Mouse (Mus musculus): ENCODE results near the gene Cetn3. TPM values are rescaled to one million over a fixed set of nuclear protein-coding genes. Genes with fewer than 3 reads are reported as not detected.

The Cetn3 gene
- polyA plus RNA-seq (2015; fragmentation: Nextera tagmentation; extraction: Ambion mirVana): 208 and 211 TPM in 2 replicates

GRCm38 (mm10) chr13:81782971-81783404, at the start of gene Cetn3:
Gene Cetn3 (plus strand): TSS chr13:81783077.
- under 1% methylated on average over 29 of the region's 29 CpGs for WGBS
- peak; percentile 95 for ATAC-seq (replicated peaks; ENCODE audit: low FRiP score)

GRCm38 (mm10) chr13:81736606-81737005, 46.3 kb upstream of the Cetn3 start:
- Histone ChIP-seq H3K9ac (no peak overlapping the region), H3K36me3 (no peaks in the 10 kb centered on the region), H3K9me3 (replicated peaks) (no peaks in the 10 kb centered on the region), H3K4me2 (no peak overlapping the region), H3K4me1 (no peaks in the 10 kb centered on the region), H3K27me3 (no peaks in the 10 kb centered on the region), H3K4me3 (replicated peaks) (no peak overlapping the region), H3K27ac (no peak overlapping the region)
- no peak for ATAC-seq (replicated peaks; ENCODE audit: low FRiP score)
- WGBS: 89% methylated on average over 5 of the region's 5 CpGs

More at GRCm38 (mm10) chr13:81782971-81783404, at the start of gene Cetn3:
- no peaks in the 10 kb centered on the region for H3K27me3 ChIP-seq
- H3K27ac ChIP-seq: peak within 1 kb of the TSS; percentile 100
- H3K4me3 ChIP-seq (replicated peaks): peak within 1 kb of the TSS; percentile 84
- H3K9ac ChIP-seq: peak within 1 kb of the TSS; percentile 89
- H3K36me3 ChIP-seq: peaks cover 15% of the 10 kb centered on the region
- H3K9me3 ChIP-seq (replicated peaks): no peaks in the 10 kb centered on the region
- H3K4me1 ChIP-seq: peaks cover 22% of the 10 kb centered on the region
- H3K4me2 ChIP-seq: peak within 1 kb of the TSS; percentile 82

- WGBS: 59% methylated on average over 3 of the region's 3 CpGs
- Histone ChIP-seq H3K9me3 (replicated peaks) (no peaks in the 10 kb centered on the region), H3K4me2 (no peak overlapping the region), H3K9ac (no peak overlapping the region), H3K36me3 (no peaks in the 10 kb centered on the region), H3K4me3 (replicated peaks) (no peak overlapping the region), H3K4me1 (no peaks in the 10 kb centered on the region), H3K27me3 (no peaks in the 10 kb centered on the region), H3K27ac (no peak overlapping the region)
- peak; percentile 54; the same call in 1 of the 2 replicates for ATAC-seq (replicated peaks; ENCODE audit: low FRiP score)
These were observed 42.0 kb upstream of the Cetn3 start for GRCm38 (mm10) chr13:81740898-81741297.

GRCm38 (mm10) chr13:81743391-81744091, 39.3 kb upstream of the Cetn3 start:
- Histone ChIP-seq H3K4me2 (no peak overlapping the region), H3K9me3 (replicated peaks) (no peaks in the 10 kb centered on the region), H3K4me1 (no peaks in the 10 kb centered on the region), H3K9ac (no peak overlapping the region), H3K27ac (no peak overlapping the region), H3K27me3 (no peaks in the 10 kb centered on the region), H3K36me3 (no peaks in the 10 kb centered on the region), H3K4me3 (replicated peaks) (no peak overlapping the region)
- 0 out of 2 replicates have a peak, but pooled peaks have one; percentile 40 for ATAC-seq (replicated peaks; ENCODE audit: low FRiP score)
- WGBS: 41% methylated on average over 10 of the region's 10 CpGs

- Histone ChIP-seq H3K9ac (no peak overlapping the region), H3K36me3 (no peaks in the 10 kb centered on the region), H3K9me3 (replicated peaks) (no peaks in the 10 kb centered on the region), H3K4me2 (no peak overlapping the region), H3K27ac (no peak overlapping the region), H3K27me3 (no peaks in the 10 kb centered on the region), H3K4me3 (replicated peaks) (no peak overlapping the region), H3K4me1 (no peaks in the 10 kb centered on the region)
- 50% methylated on average over 2 of the region's 2 CpGs for WGBS
- no peak for ATAC-seq (replicated peaks; ENCODE audit: low FRiP score)
These were observed 38.8 kb upstream of the Cetn3 start for GRCm38 (mm10) chr13:81744092-81744396.

GRCm38 (mm10) chr13:81754878-81755277, 28.0 kb upstream of the Cetn3 start:
- no peak overlapping the region for H3K4me2 ChIP-seq
- no peak overlapping the region for H3K4me3 ChIP-seq (replicated peaks)
- no peaks in the 10 kb centered on the region for H3K4me1 ChIP-seq
- no peak overlapping the region for H3K27ac ChIP-seq
- no peaks in the 10 kb centered on the region for H3K36me3 ChIP-seq
- no peak for ATAC-seq (replicated peaks; ENCODE audit: low FRiP score)
- H3K9ac ChIP-seq: no peak overlapping the region
- no peaks in the 10 kb centered on the region for H3K27me3 ChIP-seq
- H3K9me3 ChIP-seq (replicated peaks): no peaks in the 10 kb centered on the region

- ATAC-seq (replicated peaks; ENCODE audit: low FRiP score): no peak
- 92% methylated on average over 1 of the region's 1 CpGs for WGBS
- no peaks in the 10 kb centered on the region for H3K36me3 ChIP-seq
- no peak overlapping the region for H3K9ac ChIP-seq
- H3K27me3 ChIP-seq: no peaks in the 10 kb centered on the region
- no peak overlapping the region for H3K27ac ChIP-seq
- H3K4me2 ChIP-seq: no peak overlapping the region
- no peaks in the 10 kb centered on the region for H3K9me3 ChIP-seq (replicated peaks)
- H3K4me1 ChIP-seq: no peaks in the 10 kb centered on the region
- no peak overlapping the region for H3K4me3 ChIP-seq (replicated peaks)
These were observed 27.6 kb upstream of the Cetn3 start for GRCm38 (mm10) chr13:81755324-81755723.

GRCm38 (mm10) chr13:81757058-81757660, 25.7 kb upstream of the Cetn3 start:
- H3K27me3 ChIP-seq: no peaks in the 10 kb centered on the region
- no peak overlapping the region for H3K4me3 ChIP-seq (replicated peaks)
- no peaks in the 10 kb centered on the region for H3K9me3 ChIP-seq (replicated peaks)
- H3K36me3 ChIP-seq: no peaks in the 10 kb centered on the region
- no peak overlapping the region for H3K4me2 ChIP-seq
- WGBS: 80% methylated on average over 5 of the region's 5 CpGs
- no peaks in the 10 kb centered on the region for H3K4me1 ChIP-seq
- ATAC-seq (replicated peaks; ENCODE audit: low FRiP score): no peak
- no peak overlapping the region for H3K9ac ChIP-seq
- no peak overlapping the region for H3K27ac ChIP-seq

- peak; percentile 64; the same call in 1 of the 2 replicates for ATAC-seq (replicated peaks; ENCODE audit: low FRiP score)
- WGBS: 35% methylated on average over 3 of the region's 3 CpGs
- Histone ChIP-seq H3K4me1 (no peaks in the 10 kb centered on the region), H3K9me3 (replicated peaks) (no peaks in the 10 kb centered on the region), H3K27ac (no peak overlapping the region), H3K9ac (no peak overlapping the region), H3K27me3 (no peaks in the 10 kb centered on the region), H3K4me2 (no peak overlapping the region), H3K36me3 (no peaks in the 10 kb centered on the region), H3K4me3 (replicated peaks) (no peak overlapping the region)
These were observed 22.5 kb upstream of the Cetn3 start for GRCm38 (mm10) chr13:81760379-81760778.

GRCm38 (mm10) chr13:81761566-81762186, 21.2 kb upstream of the Cetn3 start:
- Histone ChIP-seq H3K4me1 (no peaks in the 10 kb centered on the region), H3K9ac (no peak overlapping the region), H3K27ac (no peak overlapping the region), H3K9me3 (replicated peaks) (no peaks in the 10 kb centered on the region), H3K27me3 (no peaks in the 10 kb centered on the region), H3K4me3 (replicated peaks) (no peak overlapping the region), H3K36me3 (no peaks in the 10 kb centered on the region), H3K4me2 (no peak overlapping the region)
- WGBS: 31% methylated on average over 14 of the region's 14 CpGs
- no peak for ATAC-seq (replicated peaks; ENCODE audit: low FRiP score)

GRCm38 (mm10) chr13:81764173-81764572, 18.7 kb upstream of the Cetn3 start:
- no peak overlapping the region for H3K9ac ChIP-seq
- no peak overlapping the region for H3K4me3 ChIP-seq (replicated peaks)
- H3K36me3 ChIP-seq: no peaks in the 10 kb centered on the region
- H3K4me2 ChIP-seq: no peak overlapping the region
- no peaks in the 10 kb centered on the region for H3K27me3 ChIP-seq
- no peak overlapping the region for H3K27ac ChIP-seq
- ATAC-seq (replicated peaks; ENCODE audit: low FRiP score): no peak
- no peaks in the 10 kb centered on the region for H3K9me3 ChIP-seq (replicated peaks)
- no peaks in the 10 kb centered on the region for H3K4me1 ChIP-seq
- 82% methylated on average over 5 of the region's 5 CpGs for WGBS

- no peaks in the 10 kb centered on the region for H3K4me1 ChIP-seq
- no peaks in the 10 kb centered on the region for H3K9me3 ChIP-seq (replicated peaks)
- no peak overlapping the region for H3K9ac ChIP-seq
- ATAC-seq (replicated peaks; ENCODE audit: low FRiP score): no peak
- no peaks in the 10 kb centered on the region for H3K27me3 ChIP-seq
- H3K27ac ChIP-seq: no peak overlapping the region
- H3K4me2 ChIP-seq: no peak overlapping the region
- 81% methylated on average over 7 of the region's 7 CpGs for WGBS
- H3K4me3 ChIP-seq (replicated peaks): no peak overlapping the region
- no peaks in the 10 kb centered on the region for H3K36me3 ChIP-seq
These were observed 15.7 kb upstream of the Cetn3 start for GRCm38 (mm10) chr13:81767038-81767659.
